Mouse (Mus musculus) hindlimb bud, embryonic 11.5 days (tissue): ENCODE data around the gene Snrnp35.

Source experiments
- DNase-seq: peaks from one replicate; pipeline ENCODE4 v3.0.0-alpha.2; 2012; ENCODE audit warnings: low read depth, low spot score; ENCODE audit errors: extremely low spot score

Snrnp35 gene

GRCm38 (mm10) chr5:124462297-124463025 is 20.5 kb upstream of the Snrnp35 start:
- no peak for DNase-seq

GRCm38 (mm10) chr5:124463462-124463861 is 19.5 kb upstream of the Snrnp35 start:
- no peak for DNase-seq

GRCm38 (mm10) chr5:124464905-124465304 is 18.0 kb upstream of the Snrnp35 start:
- DNase-seq = no peak

- DNase-seq = no peak
Observed at GRCm38 (mm10) chr5:124467766-124468165, 15.2 kb upstream of the Snrnp35 start.

- DNase-seq = no peak
Observed at GRCm38 (mm10) chr5:124468365-124468764, 14.6 kb upstream of the Snrnp35 start.

GRCm38 (mm10) chr5:124469486-124469885 is 13.4 kb upstream of the Snrnp35 start:
- no peak for DNase-seq

GRCm38 (mm10) chr5:124470591-124471171 is 12.3 kb upstream of the Snrnp35 start:
- no peak for DNase-seq

GRCm38 (mm10) chr5:124478873-124479204 is 4.1 kb upstream of the Snrnp35 start:
- no peak for DNase-seq

GRCm38 (mm10) chr5:124480119-124480518 is 2.8 kb upstream of the Snrnp35 start:
- DNase-seq = no peak

GRCm38 (mm10) chr5:124481714-124482113 is 1.2 kb upstream of the Snrnp35 start:
- no peak for DNase-seq

- DNase-seq = no peak
Observed at GRCm38 (mm10) chr5:124482436-124482965, 433 bp upstream of the Snrnp35 start.

- peak; percentile 60 for DNase-seq
Observed at GRCm38 (mm10) chr5:124483655-124484396, 892 bp downstream of the Snrnp35 start.

GRCm38 (mm10) chr5:124485654-124486053 is 2.7 kb downstream of the Snrnp35 start:
- DNase-seq = no peak

- no peak for DNase-seq
Observed at GRCm38 (mm10) chr5:124488885-124489284, 6.0 kb downstream of the Snrnp35 start.

- DNase-seq = no peak
Observed at GRCm38 (mm10) chr5:124491732-124492131, 8.8 kb downstream of the Snrnp35 start.

GRCm38 (mm10) chr5:124492618-124493017 is 9.7 kb downstream of the Snrnp35 start:
- DNase-seq = no peak

- no peak for DNase-seq
Observed at GRCm38 (mm10) chr5:124493455-124493854, 10.5 kb downstream of the Snrnp35 start.

GRCm38 (mm10) chr5:124495547-124495946 is 12.6 kb downstream of the Snrnp35 start:
- no peak for DNase-seq

- DNase-seq = no peak
Observed at GRCm38 (mm10) chr5:124496614-124497514, 13.9 kb downstream of the Snrnp35 start.

- DNase-seq = no peak
Observed at GRCm38 (mm10) chr5:124498221-124498876, 15.4 kb downstream of the Snrnp35 start.
